Mouse (Mus musculus): ENCODE measurements at regions not wholly inside any gene's neighbourhood (a gene's known extent, or its start where the extent isn't known, plus 50 kb on each side); places are given as distances from the start of the nearest gene placed in this dataset.

GRCm38 (mm10) chr14:62191624-62192023 is 100.8 kb upstream of the Rnaseh2b start:
- WGBS, result 92% methylated on average over 2 of the region's 2 CpGs
- TF ChIP-seq CTCF (IDR thresholded peaks at IDR 0.05; ENCODE audit: borderline replicate concordance, control insufficient read depth, extremely low read depth, insufficient read depth, low read length, poor library complexity) (no peak), POLR2A (IDR thresholded peaks at IDR 0.05; ENCODE audit: control insufficient read depth, extremely low read depth, insufficient read depth, low read length, poor library complexity) (no peak)

GRCm38 (mm10) chr14:62192814-62193213 is 99.6 kb upstream of the Rnaseh2b start:
- Histone ChIP-seq H3K27ac (ENCODE audit: control insufficient read depth, insufficient read depth, low read length) (no peak overlapping the region), H3K4me3 (ENCODE audit: control insufficient read depth, insufficient read depth, low read length) (no peak overlapping the region), H3K4me1 (replicated peaks; ENCODE audit: control insufficient read depth, insufficient read depth, low read length) (no peaks in the 10 kb centered on the region), H3K36me3 (ENCODE audit: control insufficient read depth, insufficient read depth, low read length) (no peaks in the 10 kb centered on the region), H3K27me3 (ENCODE audit: control insufficient read depth, insufficient read depth, low read length) (no peaks in the 10 kb centered on the region)
- 84% methylated on average over 8 of the region's 8 CpGs for WGBS
- no peak for DNase-seq
- TF ChIP-seq CTCF (IDR thresholded peaks at IDR 0.05; ENCODE audit: borderline replicate concordance, control insufficient read depth, extremely low read depth, insufficient read depth, low read length, poor library complexity), result no peak
- TF ChIP-seq POLR2A (IDR thresholded peaks at IDR 0.05; ENCODE audit: control insufficient read depth, extremely low read depth, insufficient read depth, low read length, poor library complexity), result no peak

More at GRCm38 (mm10) chr14:62191624-62192023, 100.8 kb upstream of the Rnaseh2b start:
- H3K27me3 ChIP-seq (ENCODE audit: control insufficient read depth, insufficient read depth, low read length), result no peaks in the 10 kb centered on the region
- no peak for DNase-seq
- H3K4me3 ChIP-seq (ENCODE audit: control insufficient read depth, insufficient read depth, low read length), result no peak overlapping the region
- H3K4me1 ChIP-seq (replicated peaks; ENCODE audit: control insufficient read depth, insufficient read depth, low read length), result no peaks in the 10 kb centered on the region
- H3K36me3 ChIP-seq (ENCODE audit: control insufficient read depth, insufficient read depth, low read length), result no peaks in the 10 kb centered on the region
- H3K27ac ChIP-seq (ENCODE audit: control insufficient read depth, insufficient read depth, low read length), result no peak overlapping the region

- Histone ChIP-seq H3K4me1 (replicated peaks; ENCODE audit: control insufficient read depth, insufficient read depth, low read length) (no peaks in the 10 kb centered on the region), H3K36me3 (ENCODE audit: control insufficient read depth, insufficient read depth, low read length) (no peaks in the 10 kb centered on the region), H3K4me3 (ENCODE audit: control insufficient read depth, insufficient read depth, low read length) (no peak overlapping the region), H3K27ac (ENCODE audit: control insufficient read depth, insufficient read depth, low read length) (no peak overlapping the region), H3K27me3 (ENCODE audit: control insufficient read depth, insufficient read depth, low read length) (no peaks in the 10 kb centered on the region)
- TF ChIP-seq CTCF (IDR thresholded peaks at IDR 0.05; ENCODE audit: borderline replicate concordance, control insufficient read depth, extremely low read depth, insufficient read depth, low read length, poor library complexity) (no peak), POLR2A (IDR thresholded peaks at IDR 0.05; ENCODE audit: control insufficient read depth, extremely low read depth, insufficient read depth, low read length, poor library complexity) (no peak)
- DNase-seq, result peak; percentile 46
- 51% methylated on average over 4 of the region's 4 CpGs for WGBS
These were observed 99.0 kb upstream of the Rnaseh2b start for GRCm38 (mm10) chr14:62193371-62193770.

- H3K27ac ChIP-seq (ENCODE audit: control insufficient read depth, insufficient read depth, low read length), result no peak overlapping the region
- no peak for DNase-seq
- H3K4me1 ChIP-seq (replicated peaks; ENCODE audit: control insufficient read depth, insufficient read depth, low read length), result no peaks in the 10 kb centered on the region
- H3K27me3 ChIP-seq (ENCODE audit: control insufficient read depth, insufficient read depth, low read length), result no peaks in the 10 kb centered on the region
- no peak for TF ChIP-seq CTCF (IDR thresholded peaks at IDR 0.05; ENCODE audit: borderline replicate concordance, control insufficient read depth, extremely low read depth, insufficient read depth, low read length, poor library complexity)
- no peak for TF ChIP-seq POLR2A (IDR thresholded peaks at IDR 0.05; ENCODE audit: control insufficient read depth, extremely low read depth, insufficient read depth, low read length, poor library complexity)
- no peaks in the 10 kb centered on the region for H3K36me3 ChIP-seq (ENCODE audit: control insufficient read depth, insufficient read depth, low read length)
- WGBS, result 81% methylated on average over 4 of the region's 4 CpGs
- H3K4me3 ChIP-seq (ENCODE audit: control insufficient read depth, insufficient read depth, low read length), result no peak overlapping the region
These were observed 95.6 kb upstream of the Rnaseh2b start for GRCm38 (mm10) chr14:62196776-62197175.

- no peak overlapping the region for H3K27ac ChIP-seq (ENCODE audit: control insufficient read depth, insufficient read depth, low read length)
- H3K27me3 ChIP-seq (ENCODE audit: control insufficient read depth, insufficient read depth, low read length), result no peaks in the 10 kb centered on the region
- no peak for DNase-seq
- no peaks in the 10 kb centered on the region for H3K36me3 ChIP-seq (ENCODE audit: control insufficient read depth, insufficient read depth, low read length)
- 94% methylated on average over 6 of the region's 6 CpGs for WGBS
- no peaks in the 10 kb centered on the region for H3K4me1 ChIP-seq (replicated peaks; ENCODE audit: control insufficient read depth, insufficient read depth, low read length)
- H3K4me3 ChIP-seq (ENCODE audit: control insufficient read depth, insufficient read depth, low read length), result no peak overlapping the region
- TF ChIP-seq POLR2A (IDR thresholded peaks at IDR 0.05; ENCODE audit: control insufficient read depth, extremely low read depth, insufficient read depth, low read length, poor library complexity) (no peak), CTCF (IDR thresholded peaks at IDR 0.05; ENCODE audit: borderline replicate concordance, control insufficient read depth, extremely low read depth, insufficient read depth, low read length, poor library complexity) (no peak)
These were observed 93.8 kb upstream of the Rnaseh2b start for GRCm38 (mm10) chr14:62198476-62199190.

- Histone ChIP-seq H3K36me3 (ENCODE audit: control insufficient read depth, insufficient read depth, low read length) (no peaks in the 10 kb centered on the region), H3K4me1 (replicated peaks; ENCODE audit: control insufficient read depth, insufficient read depth, low read length) (no peaks in the 10 kb centered on the region; the same call in 1 of the 2 replicates), H3K27ac (ENCODE audit: control insufficient read depth, insufficient read depth, low read length) (no peak overlapping the region), H3K27me3 (ENCODE audit: control insufficient read depth, insufficient read depth, low read length) (no peaks in the 10 kb centered on the region), H3K4me3 (ENCODE audit: control insufficient read depth, insufficient read depth, low read length) (no peak overlapping the region)
- no peak for DNase-seq
- 88% methylated on average over 1 of the region's 1 CpGs for whole genome bisulfite sequencing
- no peak for TF ChIP-seq CTCF (IDR thresholded peaks at IDR 0.05; ENCODE audit: borderline replicate concordance, control insufficient read depth, extremely low read depth, insufficient read depth, low read length, poor library complexity)
- no peak for TF ChIP-seq POLR2A (IDR thresholded peaks at IDR 0.05; ENCODE audit: control insufficient read depth, extremely low read depth, insufficient read depth, low read length, poor library complexity)
These were observed 77.3 kb upstream of the Rnaseh2b start for GRCm38 (mm10) chr14:62215071-62215470.

Data from thymus, adult 2 months (tissue).